Mouse (Mus musculus): ENCODE measurements around the gene Dmtf1. TPM values are rescaled to one million over a fixed set of nuclear protein-coding genes. Genes with fewer than 3 reads are reported as not detected.

The Dmtf1 gene
- polyA plus RNA-seq, 1 experiment, result 94.3 TPM

- no peak overlapping the region for H3K27ac ChIP-seq (ENCODE audit: insufficient read depth, low read length)
- no peak overlapping the region for H3K4me3 ChIP-seq (ENCODE audit: low read depth, low read length)
- no peaks in the 10 kb centered on the region for H3K27me3 ChIP-seq (ENCODE audit: control insufficient read depth, insufficient read depth, low read length, poor library complexity, severe bottlenecking)
- TF ChIP-seq POLR2A (IDR thresholded peaks at IDR 0.05; ENCODE audit: insufficient read depth, low read length) (no peak), CTCF (IDR thresholded peaks at IDR 0.05; ENCODE audit: low read depth, low read length) (no peak), EP300 (IDR thresholded peaks at IDR 0.05; ENCODE audit: insufficient read depth, low read depth, low read length) (no peak)
- no peaks in the 10 kb centered on the region for H3K9me3 ChIP-seq (replicated peaks; ENCODE audit: control insufficient read depth, insufficient read depth, low read length, poor library complexity, severe bottlenecking)
- H3K4me1 ChIP-seq (ENCODE audit: control insufficient read depth, insufficient read depth, low read length), result no peaks in the 10 kb centered on the region
- H3K9ac ChIP-seq (ENCODE audit: low read depth, poor library complexity, severe bottlenecking), result no peak overlapping the region
- peaks cover 37% of the 10 kb centered on the region for H3K36me3 ChIP-seq (ENCODE audit: control insufficient read depth, insufficient read depth, low read length, poor library complexity, severe bottlenecking)
Observed at GRCm38 (mm10) chr5:9142376-9142775, 19.2 kb downstream of the Dmtf1 start.

GRCm38 (mm10) chr5:9140724-9141123, 20.9 kb downstream of the Dmtf1 start:
- TF ChIP-seq EP300 (IDR thresholded peaks at IDR 0.05; ENCODE audit: insufficient read depth, low read depth, low read length) (no peak), CTCF (IDR thresholded peaks at IDR 0.05; ENCODE audit: low read depth, low read length) (no peak)
- Histone ChIP-seq H3K9me3 (replicated peaks; ENCODE audit: control insufficient read depth, insufficient read depth, low read length, poor library complexity, severe bottlenecking) (no peaks in the 10 kb centered on the region), H3K4me3 (ENCODE audit: low read depth, low read length) (no peak overlapping the region), H3K27ac (ENCODE audit: insufficient read depth, low read length) (no peak overlapping the region), H3K9ac (ENCODE audit: low read depth, poor library complexity, severe bottlenecking) (no peak overlapping the region), H3K4me1 (ENCODE audit: control insufficient read depth, insufficient read depth, low read length) (no peaks in the 10 kb centered on the region), H3K36me3 (ENCODE audit: control insufficient read depth, insufficient read depth, low read length, poor library complexity, severe bottlenecking) (peaks cover 41% of the 10 kb centered on the region), H3K27me3 (ENCODE audit: control insufficient read depth, insufficient read depth, low read length, poor library complexity, severe bottlenecking) (no peaks in the 10 kb centered on the region)

DNA sequence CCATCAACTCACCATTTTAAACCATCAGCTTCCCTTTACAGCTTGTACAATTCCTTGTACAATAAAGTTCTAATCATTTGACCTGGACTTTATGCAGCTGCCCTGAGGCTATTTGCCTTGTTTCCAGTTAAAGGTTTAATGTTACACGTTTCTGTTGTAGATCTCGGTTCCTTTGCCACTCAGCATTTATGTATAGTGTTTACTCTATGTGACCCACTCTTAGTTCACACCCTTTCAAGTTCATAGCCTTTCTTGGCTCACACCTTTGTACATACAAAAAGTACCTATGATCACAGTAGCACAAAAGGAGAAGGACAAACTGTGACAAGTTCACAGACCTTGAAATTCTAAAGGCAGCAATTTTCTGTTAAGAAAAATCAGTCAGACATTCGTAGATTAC, 26.0 kb downstream of the Dmtf1 start:
- Histone ChIP-seq H3K9me3 (replicated peaks; ENCODE audit: control insufficient read depth, insufficient read depth, low read length, poor library complexity, severe bottlenecking) (no peaks in the 10 kb centered on the region), H3K4me3 (ENCODE audit: low read depth, low read length) (no peak overlapping the region), H3K27ac (ENCODE audit: insufficient read depth, low read length) (no peak overlapping the region), H3K27me3 (ENCODE audit: control insufficient read depth, insufficient read depth, low read length, poor library complexity, severe bottlenecking) (no peaks in the 10 kb centered on the region), H3K9ac (ENCODE audit: low read depth, poor library complexity, severe bottlenecking) (no peak overlapping the region), H3K4me1 (ENCODE audit: control insufficient read depth, insufficient read depth, low read length) (no peaks in the 10 kb centered on the region), H3K36me3 (ENCODE audit: control insufficient read depth, insufficient read depth, low read length, poor library complexity, severe bottlenecking) (peaks cover 48% of the 10 kb centered on the region)
- TF ChIP-seq CTCF (IDR thresholded peaks at IDR 0.05; ENCODE audit: low read depth, low read length) (no peak), POLR2A (IDR thresholded peaks at IDR 0.05; ENCODE audit: insufficient read depth, low read length) (no peak), EP300 (IDR thresholded peaks at IDR 0.05; ENCODE audit: insufficient read depth, low read depth, low read length) (no peak)

DNA sequence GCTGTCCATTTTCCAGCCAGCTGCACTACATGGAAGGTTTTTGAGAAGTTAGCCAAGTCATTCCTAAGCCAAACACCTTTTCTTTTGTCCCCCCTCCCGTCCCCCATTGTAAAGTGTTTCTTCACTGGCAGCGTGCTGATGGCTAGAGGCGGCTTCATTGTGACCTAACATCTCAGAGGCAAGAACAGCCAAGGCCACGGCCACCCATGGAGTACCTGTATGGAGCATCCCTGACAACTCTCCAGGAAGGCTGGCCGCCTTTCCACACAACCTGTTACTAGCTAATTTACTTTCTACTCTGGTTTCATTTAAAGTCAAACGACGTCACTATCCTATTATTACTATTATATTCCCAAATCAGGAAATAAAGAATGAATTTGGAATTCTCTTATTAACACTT, 29.8 kb downstream of the Dmtf1 start:
- Histone ChIP-seq H3K4me1 (ENCODE audit: control insufficient read depth, insufficient read depth, low read length) (no peaks in the 10 kb centered on the region), H3K27ac (ENCODE audit: insufficient read depth, low read length) (no peak overlapping the region), H3K36me3 (ENCODE audit: control insufficient read depth, insufficient read depth, low read length, poor library complexity, severe bottlenecking) (peaks cover 53% of the 10 kb centered on the region), H3K4me3 (ENCODE audit: low read depth, low read length) (no peak overlapping the region), H3K27me3 (ENCODE audit: control insufficient read depth, insufficient read depth, low read length, poor library complexity, severe bottlenecking) (no peaks in the 10 kb centered on the region), H3K9ac (ENCODE audit: low read depth, poor library complexity, severe bottlenecking) (no peak overlapping the region), H3K9me3 (replicated peaks; ENCODE audit: control insufficient read depth, insufficient read depth, low read length, poor library complexity, severe bottlenecking) (no peaks in the 10 kb centered on the region)
- TF ChIP-seq CTCF (IDR thresholded peaks at IDR 0.05; ENCODE audit: low read depth, low read length) (no peak), EP300 (IDR thresholded peaks at IDR 0.05; ENCODE audit: insufficient read depth, low read depth, low read length) (no peak), POLR2A (IDR thresholded peaks at IDR 0.05; ENCODE audit: insufficient read depth, low read length) (no peak)

GRCm38 (mm10) chr5:9128566-9128965, 33.0 kb downstream of the Dmtf1 start:
- Histone ChIP-seq H3K36me3 (ENCODE audit: control insufficient read depth, insufficient read depth, low read length, poor library complexity, severe bottlenecking) (peaks cover 62% of the 10 kb centered on the region), H3K9ac (ENCODE audit: low read depth, poor library complexity, severe bottlenecking) (no peak overlapping the region), H3K27me3 (ENCODE audit: control insufficient read depth, insufficient read depth, low read length, poor library complexity, severe bottlenecking) (no peaks in the 10 kb centered on the region), H3K27ac (ENCODE audit: insufficient read depth, low read length) (no peak overlapping the region), H3K4me3 (ENCODE audit: low read depth, low read length) (no peak overlapping the region), H3K4me1 (ENCODE audit: control insufficient read depth, insufficient read depth, low read length) (no peaks in the 10 kb centered on the region), H3K9me3 (replicated peaks; ENCODE audit: control insufficient read depth, insufficient read depth, low read length, poor library complexity, severe bottlenecking) (no peaks in the 10 kb centered on the region)
- no peak for TF ChIP-seq EP300 (IDR thresholded peaks at IDR 0.05; ENCODE audit: insufficient read depth, low read depth, low read length)
- no peak for TF ChIP-seq POLR2A (IDR thresholded peaks at IDR 0.05; ENCODE audit: insufficient read depth, low read length)
- TF ChIP-seq CTCF (IDR thresholded peaks at IDR 0.05; ENCODE audit: low read depth, low read length), result no peak

DNA sequence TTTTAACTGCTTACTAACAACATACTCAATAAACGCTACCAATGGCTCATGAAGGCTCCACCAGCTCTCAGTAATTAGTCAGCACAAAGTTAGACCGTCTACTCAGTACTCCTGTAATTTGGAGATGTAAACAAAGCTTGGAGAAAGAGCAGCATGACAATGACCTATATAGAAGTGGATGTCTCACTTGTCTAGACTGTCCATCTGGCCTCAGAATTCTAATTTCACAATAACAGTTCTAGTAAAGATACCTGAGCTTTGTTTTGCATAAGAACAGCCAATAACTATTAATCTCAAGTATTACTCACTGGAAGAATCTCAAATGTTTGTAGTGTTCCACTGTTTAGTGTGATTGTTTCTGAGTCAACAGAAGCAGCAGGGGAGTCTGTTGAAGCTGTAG, 37.4 kb downstream of the Dmtf1 start:
- H3K4me1 ChIP-seq (ENCODE audit: control insufficient read depth, insufficient read depth, low read length), result no peaks in the 10 kb centered on the region
- no peak overlapping the region for H3K4me3 ChIP-seq (ENCODE audit: low read depth, low read length)
- H3K27ac ChIP-seq (ENCODE audit: insufficient read depth, low read length), result no peak overlapping the region
- H3K9me3 ChIP-seq (replicated peaks; ENCODE audit: control insufficient read depth, insufficient read depth, low read length, poor library complexity, severe bottlenecking), result no peaks in the 10 kb centered on the region
- no peaks in the 10 kb centered on the region for H3K27me3 ChIP-seq (ENCODE audit: control insufficient read depth, insufficient read depth, low read length, poor library complexity, severe bottlenecking)
- TF ChIP-seq EP300 (IDR thresholded peaks at IDR 0.05; ENCODE audit: insufficient read depth, low read depth, low read length) (no peak), CTCF (IDR thresholded peaks at IDR 0.05; ENCODE audit: low read depth, low read length) (no peak), POLR2A (IDR thresholded peaks at IDR 0.05; ENCODE audit: insufficient read depth, low read length) (no peak)
- no peak overlapping the region for H3K9ac ChIP-seq (ENCODE audit: low read depth, poor library complexity, severe bottlenecking)
- peaks cover 78% of the 10 kb centered on the region for H3K36me3 ChIP-seq (ENCODE audit: control insufficient read depth, insufficient read depth, low read length, poor library complexity, severe bottlenecking)

Measured in ES-Bruce4 (cell line).